Comparison of ENCODE assay signal across 11 mouse cellular contexts in the genomic region with DNA sequence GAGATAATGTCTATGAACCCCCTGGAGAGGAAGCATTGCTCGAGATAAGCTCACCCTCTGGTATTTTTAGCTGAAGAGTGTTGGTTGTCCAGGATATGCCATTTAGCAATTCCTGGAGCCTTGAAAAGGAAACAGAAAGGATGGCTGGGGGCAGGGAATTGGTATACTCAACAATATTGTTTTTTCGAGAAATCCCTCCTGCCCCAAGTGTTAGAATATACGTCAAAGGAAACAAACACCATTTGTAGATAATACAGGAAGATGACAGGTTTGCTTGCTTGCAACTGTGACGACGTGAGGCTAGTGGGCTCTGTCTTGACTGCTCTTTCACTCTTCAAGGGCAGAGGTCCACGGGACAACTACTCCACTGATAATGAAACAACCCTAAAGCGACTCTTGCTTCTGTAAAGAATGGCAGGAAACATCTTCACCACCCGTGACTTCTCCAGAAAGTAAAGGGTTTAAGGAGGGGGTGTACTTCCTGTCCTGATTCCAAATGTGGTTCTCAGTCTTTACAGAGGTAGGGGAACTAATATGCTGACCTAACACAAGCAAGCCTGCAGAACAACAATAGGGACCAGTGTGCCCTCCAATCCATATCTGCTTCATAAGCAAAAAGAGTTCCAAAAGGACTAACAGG.
DNase-seq lines count a peak whose midpoint lies in the region; TF ChIP-seq lines count a peak whose summit lies in the region.
"Had no signal": no experiment of that assay in that cellular context is flagged by ENCODE, and none has a peak within 500 bp of the region (broad histone marks: within the 10 kb centered on the region; RNA-seq: fewer than 3 reads in every experiment).

No protein-coding gene starts in this region.

- no peaks in the 10 kb centered on the region for H3K27me3 ChIP-seq in kidney, adult 2 months (replicated peaks; ENCODE audit: control insufficient read depth, insufficient read depth, low read length)
- H3K27me3 ChIP-seq: midbrain, embryonic 12.5 days had no signal

- peak; percentile 9 for DNase-seq in gastrocnemius, adult 18-20 months (ENCODE audit: low spot score)
- DNase-seq in gastrocnemius, postnatal 14 days = no peak
- peak; percentile 81 for DNase-seq in kidney, adult 2 months
- DNase-seq in lung, postnatal 25 days (ENCODE audit: low spot score) = peak; percentile 20
- DNase-seq in layer of hippocampus, postnatal 25 days (ENCODE audit: extremely low spot score in 1 of 2, low spot score in 1 of 2) = no peak
- DNase-seq in spleen, postnatal 10 days (ENCODE audit: low spot score in 2 of 2) = no peak
- DNase-seq in layer of hippocampus, postnatal 14 days (ENCODE audit: low spot score in 2 of 2) = no peak
- DNase-seq: right cerebral cortex, postnatal 4 days had no signal

- intact Hi-C loops in gastrocnemius, postnatal 14 days (cut with DNase I; ENCODE audit: low total_unique reads) = no loop called here

- no peaks in the 10 kb centered on the region for H3K36me3 ChIP-seq in kidney, adult 2 months (ENCODE audit: control insufficient read depth, insufficient read depth, low read length)
- H3K36me3 ChIP-seq: forebrain, embryonic 10.5 days; midbrain, embryonic 12.5 days had no signal

- TF ChIP-seq CTCF in kidney, adult 2 months (conservative IDR thresholded peaks at IDR 0.05; ENCODE audit: insufficient read depth, insufficient read length, low read depth, low read length) = no peak

- peaks cover 21% of the 10 kb centered on the region; the same call in 1 of the 2 replicates for H3K4me1 ChIP-seq in brown adipose tissue, adult 24 weeks (ENCODE audit: control insufficient read depth, insufficient read depth, insufficient read length, low read length)
- 0 out of 2 replicates have a peak, but pooled peaks cover 5% of the 10 kb centered on the region for H3K4me1 ChIP-seq in kidney, adult 2 months (ENCODE audit: control insufficient read depth, insufficient read depth, low read length)
- H3K4me1 ChIP-seq: forebrain, embryonic 10.5 days; midbrain, embryonic 12.5 days had no signal

- TF ChIP-seq POLR2A in kidney, adult 2 months (IDR thresholded peaks at IDR 0.05; ENCODE audit: low read depth, low read length) = no peak

- 61% methylated on average over 8 of the region's 8 CpGs for WGBS in kidney, adult 2 months

- peak overlapping the region; percentile 92 for H3K27ac ChIP-seq in brown adipose tissue, adult 24 weeks (replicated peaks; ENCODE audit: low read depth, low read length)
- H3K27ac ChIP-seq in kidney, adult 2 months (ENCODE audit: insufficient read depth, low read depth, low read length) = peak overlapping the region; percentile 74
- H3K27ac ChIP-seq: forebrain, embryonic 10.5 days; midbrain, embryonic 12.5 days had no signal

- H3K4me3 ChIP-seq in brown adipose tissue, adult 24 weeks (ENCODE audit: insufficient read depth, low read depth, low read length) = no peak overlapping the region
- H3K4me3 ChIP-seq in kidney, adult 2 months (ENCODE audit: insufficient read depth, low read depth, low read length) = no peak overlapping the region
- H3K4me3 ChIP-seq: forebrain, embryonic 10.5 days; midbrain, embryonic 12.5 days had no signal

Comparison
In these comparisons a context has a peak if more than half of its experiments do, and no peak if none do; other contexts are left out.
1. DNase-seq: peak in gastrocnemius, adult 18-20 months (single experiment), kidney, adult 2 months (single experiment) and lung, postnatal 25 days (single experiment); none in gastrocnemius, postnatal 14 days (single experiment), layer of hippocampus, postnatal 25 days (0 of 2), spleen, postnatal 10 days (0 of 2) and layer of hippocampus, postnatal 14 days (0 of 2).